Mouse (Mus musculus) WW6 (cell line): ENCODE measurements around the gene Ccdc36.

Experiments
- DNase-seq: peaks from one replicate; pipeline ENCODE4 v3.0.0-alpha.2; 2013; ENCODE audit warnings: low read depth, low spot score

The Ccdc36 gene

GRCm38 (mm10) chr9:108378736-108379135 lies 49.5 kb downstream of the Ccdc36 start:
- DNase-seq = no peak

DNA sequence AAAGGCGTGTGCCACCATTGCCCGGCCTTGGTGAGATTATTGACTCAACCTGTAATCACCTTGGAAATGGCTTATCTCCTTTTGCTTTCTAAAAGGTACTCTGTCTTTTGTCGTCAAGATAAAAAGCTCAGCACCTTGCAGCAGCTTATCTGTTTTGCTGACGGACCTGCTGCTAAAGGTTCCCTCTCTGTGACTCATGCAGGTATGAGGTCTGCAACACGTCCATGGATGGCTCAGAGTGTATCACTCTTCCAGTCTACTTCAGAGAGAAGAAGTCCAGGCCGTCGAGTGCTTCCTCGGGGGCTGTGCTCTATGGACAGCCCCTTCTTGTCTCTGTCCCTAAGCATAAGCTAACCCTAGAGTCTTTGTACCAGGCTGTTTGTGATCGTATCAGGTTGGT lies 50.0 kb downstream of the Ccdc36 start:
- no peak for DNase-seq
